Mouse (Mus musculus) sigmoid colon, adult 10 weeks (tissue): ENCODE measurements around the gene Olfr1034. TPM values are rescaled to one million over a fixed set of nuclear protein-coding genes. Genes with fewer than 3 reads are reported as not detected.

Source experiments
- polyA plus RNA-seq: library from polyadenylated mRNA; stranded (reverse); fragments of 350-450 nt; fragmentation: Illumina TruSeq; extraction: RNeasy Lipid Tissue Mini Kit (QIAGEN cat#74804); gene quantifications from one replicate; pipeline ENCODE4 v1.2.3, GENCODE M21; 2014; ENCODE audit warnings: low read depth, low replicate concordance

Gene Olfr1034
- polyA plus RNA-seq: 0.57 TPM

GRCm38 (mm10) chr2:86045561-86045960 is at the start of gene Olfr1034:
TSS of gene Olfr1034 (plus strand) at chr2:86045861.

GRCm38 (mm10) chr2:86005240-86005639 is 40.4 kb upstream of the Olfr1034 start, which contains the start of gene Olfr1032:
TSS of gene Olfr1032 (plus strand) at chr2:86005540.

GRCm38 (mm10) chr2:86020406-86020805 is 25.3 kb upstream of the Olfr1034 start, which contains the start of gene Olfr1033:
TSS of gene Olfr1033 (plus strand) at chr2:86020633.

GRCm38 (mm10) chr2:86073692-86074091 is 28.0 kb downstream of the Olfr1034 start, which contains the start of gene Olfr1036:
TSS of gene Olfr1036 (plus strand) at chr2:86073992.

GRCm38 (mm10) chr2:86087285-86087684 is 41.6 kb downstream of the Olfr1034 start, which contains the start of gene Olfr1037:
TSS of gene Olfr1037 (minus strand) at chr2:86087385.

Other genes with a start within 250 kb of the Olfr1034 start
- gene Olfr1016, start 243.3 kb upstream of the Olfr1034 start, polyA plus RNA-seq: not detected
- gene Olfr1018, start 227.4 kb upstream of the Olfr1034 start, polyA plus RNA-seq: not detected
- not detected for gene Olfr1019, start 200.4 kb upstream of the Olfr1034 start, polyA plus RNA-seq
- not detected for gene Olfr1020, start 198.8 kb upstream of the Olfr1034 start, polyA plus RNA-seq
- gene Olfr1022, start 177.3 kb upstream of the Olfr1034 start, polyA plus RNA-seq: not detected
- gene Olfr1023, start 160.2 kb upstream of the Olfr1034 start, polyA plus RNA-seq: not detected
- gene Olfr1024, start 140.8 kb upstream of the Olfr1034 start, polyA plus RNA-seq: not detected
- not detected for gene Olfr1025-ps1, start 130.7 kb upstream of the Olfr1034 start, polyA plus RNA-seq
- not detected for gene Olfr1026, start 124.3 kb upstream of the Olfr1034 start, polyA plus RNA-seq
- not detected for gene Olfr1028, start 95.4 kb upstream of the Olfr1034 start, polyA plus RNA-seq
- 0.09 TPM for gene Olfr1029, start 72.0 kb upstream of the Olfr1034 start, polyA plus RNA-seq
- not detected for gene Olfr1030, start 66.6 kb upstream of the Olfr1034 start, polyA plus RNA-seq
- not detected for gene Olfr1031, start 55.6 kb upstream of the Olfr1034 start, polyA plus RNA-seq
- not detected for gene Olfr1032, start 40.3 kb upstream of the Olfr1034 start, polyA plus RNA-seq
- gene Olfr1033, start 25.2 kb upstream of the Olfr1034 start, polyA plus RNA-seq: 4.1 TPM
- not detected for gene Olfr1036, start 28.1 kb downstream of the Olfr1034 start, polyA plus RNA-seq
- gene Olfr1037, start 41.5 kb downstream of the Olfr1034 start, polyA plus RNA-seq: not detected
- gene Olfr1039, start 90.1 kb downstream of the Olfr1034 start, polyA plus RNA-seq: not detected
- not detected for gene Olfr1040, start 100.9 kb downstream of the Olfr1034 start, polyA plus RNA-seq
- gene Olfr1042, start 116.0 kb downstream of the Olfr1034 start, polyA plus RNA-seq: not detected
- not detected for gene Olfr1043, start 121.7 kb downstream of the Olfr1034 start, polyA plus RNA-seq
- gene Olfr1044, start 132.0 kb downstream of the Olfr1034 start, polyA plus RNA-seq: not detected
- not detected for gene Olfr52, start 139.8 kb downstream of the Olfr1034 start, polyA plus RNA-seq
- gene Olfr1045, start 157.1 kb downstream of the Olfr1034 start, polyA plus RNA-seq: not detected
- not detected for gene Olfr1046, start 173.5 kb downstream of the Olfr1034 start, polyA plus RNA-seq
- gene Olfr1047, start 185.5 kb downstream of the Olfr1034 start, polyA plus RNA-seq: not detected
- not detected for gene Olfr1048, start 194.4 kb downstream of the Olfr1034 start, polyA plus RNA-seq
- not detected for gene Olfr1049, start 212.5 kb downstream of the Olfr1034 start, polyA plus RNA-seq
- gene Olfr1051, start 233.2 kb downstream of the Olfr1034 start, polyA plus RNA-seq: not detected
- gene Olfr1052, start 246.6 kb downstream of the Olfr1034 start, polyA plus RNA-seq: not detected